ENCODE assay signal across 24 mouse cellular contexts in the genomic region with DNA sequence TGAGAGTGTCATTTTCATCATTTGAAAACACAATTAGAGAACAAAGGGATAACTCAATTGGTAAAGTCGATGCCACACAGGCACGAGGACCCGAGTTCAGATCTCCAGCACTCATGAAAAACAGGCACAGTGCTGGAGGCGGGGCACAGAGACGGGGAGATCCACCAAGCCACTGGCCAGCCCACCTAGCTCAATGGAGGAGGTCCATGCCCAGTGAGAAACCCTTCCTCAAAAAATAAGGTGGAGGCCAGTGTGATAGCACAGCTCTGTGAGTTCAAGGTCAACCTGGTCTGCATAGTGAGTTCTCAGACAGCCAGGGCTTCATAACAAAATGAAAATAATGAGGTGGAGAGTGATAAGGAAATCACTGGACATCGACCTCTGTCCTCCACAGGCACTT.
DNase-seq lines count a peak whose midpoint lies in the region; ATAC-seq lines count a peak whose summit lies in the region.
"Had no signal": no experiment of that assay in that cellular context is flagged by ENCODE, and none has a peak within 500 bp of the region (broad histone marks: within the 10 kb centered on the region; RNA-seq: fewer than 3 reads in every experiment).

No protein-coding gene starts in this region.

- DNase-seq in thymus, postnatal 4 days: peak; percentile 29
- DNase-seq in thymus, adult 18-20 months: no peak
- DNase-seq in limb, embryonic 11.5 days (ENCODE audit: low spot score): no peak
- no peak for DNase-seq in cerebellum, adult 18-20 months
- no peak for DNase-seq in thymus, postnatal 25 days
- DNase-seq: gastrocnemius, postnatal 36 days; heart, postnatal 36 days; kidney, adult 11 months; layer of hippocampus, postnatal 36 days; right cerebral cortex, postnatal 14 days had no signal

- 83% methylated on average over 6 of the region's 6 CpGs for WGBS in intestine, embryonic 15.5 days
- WGBS in intestine, embryonic 16.5 days: 81% methylated on average over 6 of the region's 6 CpGs
- 82% methylated on average over 6 of the region's 6 CpGs for WGBS in limb, embryonic 11.5 days
- 93% methylated on average over 6 of the region's 6 CpGs for WGBS in neural tube, embryonic 15.5 days

- H3K27me3 ChIP-seq in intestine, embryonic 15.5 days (replicated peaks): no peaks in the 10 kb centered on the region
- no peaks in the 10 kb centered on the region for H3K27me3 ChIP-seq in intestine, embryonic 16.5 days (replicated peaks; ENCODE audit: control insufficient read depth, insufficient read depth, low read length)
- H3K27me3 ChIP-seq in limb, embryonic 11.5 days (ENCODE audit: control insufficient read depth, insufficient read depth, low read length): no peaks in the 10 kb centered on the region
- H3K27me3 ChIP-seq in neural tube, embryonic 15.5 days (replicated peaks): no peaks in the 10 kb centered on the region
- H3K27me3 ChIP-seq: CH12.LX; heart, embryonic 15.5 days; limb, embryonic 15.5 days; Patski had no signal

- H3K27ac ChIP-seq in intestine, embryonic 15.5 days: no peak overlapping the region
- no peak overlapping the region for H3K27ac ChIP-seq in intestine, embryonic 16.5 days (ENCODE audit: low read length)
- H3K27ac ChIP-seq in limb, embryonic 11.5 days (replicated peaks; ENCODE audit: low read depth, low read length): no peak overlapping the region
- 0 out of 2 replicates have a peak overlapping the region, but pooled peaks have one; percentile 15 for H3K27ac ChIP-seq in neural tube, embryonic 15.5 days (replicated peaks)
- H3K27ac ChIP-seq: heart, embryonic 15.5 days; hindbrain, embryonic 14.5 days; layer of hippocampus, adult 2 months; limb, embryonic 15.5 days; liver, embryonic 14.5 days; stomach, postnatal 0 days had no signal

- no peaks in the 10 kb centered on the region for H3K36me3 ChIP-seq in intestine, embryonic 15.5 days
- H3K36me3 ChIP-seq in intestine, embryonic 16.5 days (ENCODE audit: control insufficient read depth, insufficient read depth, low read length): no peaks in the 10 kb centered on the region
- no peaks in the 10 kb centered on the region for H3K36me3 ChIP-seq in limb, embryonic 11.5 days (ENCODE audit: control insufficient read depth, insufficient read depth, low read length)
- H3K36me3 ChIP-seq in neural tube, embryonic 15.5 days: no peaks in the 10 kb centered on the region
- H3K36me3 ChIP-seq: G1E; heart, embryonic 15.5 days; limb, embryonic 15.5 days had no signal

- H3K4me1 ChIP-seq in intestine, embryonic 15.5 days (replicated peaks): peaks cover 2% of the 10 kb centered on the region; the same call in 1 of the 2 replicates
- H3K4me1 ChIP-seq in intestine, embryonic 16.5 days (ENCODE audit: control insufficient read depth, insufficient read depth, low read length): no peaks in the 10 kb centered on the region
- H3K4me1 ChIP-seq in limb, embryonic 11.5 days (ENCODE audit: control insufficient read depth, insufficient read depth, low read length): no peaks in the 10 kb centered on the region
- no peaks in the 10 kb centered on the region for H3K4me1 ChIP-seq in neural tube, embryonic 15.5 days

- H3K9ac ChIP-seq in intestine, embryonic 15.5 days: no peak overlapping the region
- H3K9ac ChIP-seq in intestine, embryonic 16.5 days (ENCODE audit: low read depth, low read length): no peak overlapping the region
- no peak overlapping the region for H3K9ac ChIP-seq in limb, embryonic 11.5 days (ENCODE audit: low read length)
- H3K9ac ChIP-seq in neural tube, embryonic 15.5 days (replicated peaks): no peak overlapping the region
- H3K9ac ChIP-seq: heart, embryonic 15.5 days; hindbrain, embryonic 14.5 days; limb, embryonic 15.5 days; liver, embryonic 14.5 days; lung, embryonic 14.5 days had no signal

- H3K9me3 ChIP-seq in intestine, embryonic 15.5 days: no peaks in the 10 kb centered on the region
- H3K9me3 ChIP-seq in intestine, embryonic 16.5 days (ENCODE audit: control insufficient read depth, low read length): no peaks in the 10 kb centered on the region
- no peaks in the 10 kb centered on the region for H3K9me3 ChIP-seq in limb, embryonic 11.5 days (ENCODE audit: control insufficient read depth, low read length)
- H3K9me3 ChIP-seq in neural tube, embryonic 15.5 days (replicated peaks): no peaks in the 10 kb centered on the region
- H3K9me3 ChIP-seq: G1E; heart, embryonic 15.5 days; limb, embryonic 15.5 days; megakaryocyte, embryonic 14.5 days had no signal

- H3K4me3 ChIP-seq in intestine, embryonic 15.5 days (replicated peaks): no peak overlapping the region
- H3K4me3 ChIP-seq in intestine, embryonic 16.5 days (ENCODE audit: low read length): no peak overlapping the region
- no peak overlapping the region for H3K4me3 ChIP-seq in limb, embryonic 11.5 days (ENCODE audit: low read depth, low read length)
- H3K4me3 ChIP-seq in neural tube, embryonic 15.5 days (replicated peaks): no peak overlapping the region
- H3K4me3 ChIP-seq: heart, embryonic 15.5 days; layer of hippocampus, adult 2 months; limb, embryonic 15.5 days; megakaryocyte, embryonic 14.5 days had no signal

- peak; percentile 37 for ATAC-seq in intestine, embryonic 15.5 days
- ATAC-seq in intestine, embryonic 16.5 days: no peak
- peak; percentile 48; the same call in 1 of the 2 replicates for ATAC-seq in limb, embryonic 11.5 days (ENCODE audit: insufficient number of reproducible peaks, low FRiP score, low TSS enrichment, low read depth)
- ATAC-seq in neural tube, embryonic 15.5 days (ENCODE audit: low FRiP score): peak; percentile 19
- ATAC-seq: Patski had no signal

- no peak overlapping the region for H3K4me2 ChIP-seq in intestine, embryonic 15.5 days (replicated peaks)
- no peak overlapping the region for H3K4me2 ChIP-seq in intestine, embryonic 16.5 days (ENCODE audit: low read depth, low read length)
- H3K4me2 ChIP-seq in limb, embryonic 11.5 days (ENCODE audit: low read depth, severe bottlenecking): no peak overlapping the region
- H3K4me2 ChIP-seq in neural tube, embryonic 15.5 days: no peak overlapping the region
- H3K4me2 ChIP-seq: heart, embryonic 15.5 days; hindbrain, embryonic 14.5 days; limb, embryonic 15.5 days; lung, embryonic 14.5 days had no signal
